Mouse (Mus musculus): ENCODE data around the gene Tmem125.
"Not testable (repeated sequence)": the region's sequence is repeated elsewhere in the genome, so short reads cannot be mapped to it uniquely, and the experiment has no call there.

Gene Tmem125

GRCm38 (mm10) chr4:118537801-118538200 is 6.0 kb downstream of the Tmem125 start:
- DNase-seq (ENCODE audit: low read depth, low spot score) = no peak

GRCm38 (mm10) chr4:118535610-118536009 is 8.2 kb downstream of the Tmem125 start:
- no peak for DNase-seq (ENCODE audit: low read depth, low spot score)

GRCm38 (mm10) chr4:118533605-118534004 is 10.2 kb downstream of the Tmem125 start:
- no peak for DNase-seq (ENCODE audit: low read depth, low spot score)

- no peak for DNase-seq (ENCODE audit: low read depth, low spot score)
Measured at GRCm38 (mm10) chr4:118533156-118533555, 10.7 kb downstream of the Tmem125 start.

GRCm38 (mm10) chr4:118532663-118533062 is 11.2 kb downstream of the Tmem125 start:
- DNase-seq (ENCODE audit: low read depth, low spot score) = no peak

GRCm38 (mm10) chr4:118527720-118528119 is 16.1 kb downstream of the Tmem125 start:
- no peak for DNase-seq (ENCODE audit: low read depth, low spot score)

- DNase-seq (ENCODE audit: low read depth, low spot score) = no peak
Measured at GRCm38 (mm10) chr4:118527335-118527681, 16.5 kb downstream of the Tmem125 start.

GRCm38 (mm10) chr4:118526408-118527334 is 17.2 kb downstream of the Tmem125 start, which contains the start of gene 2610528J11Rik:
TSS of gene 2610528J11Rik (plus strand) at chr4:118526999.
- DNase-seq (ENCODE audit: low read depth, low spot score) = no peak

- no peak for DNase-seq (ENCODE audit: low read depth, low spot score)
Measured at GRCm38 (mm10) chr4:118525779-118526178, 18.1 kb downstream of the Tmem125 start.

- no peak for DNase-seq (ENCODE audit: low read depth, low spot score)
Measured at GRCm38 (mm10) chr4:118523976-118524375, 19.9 kb downstream of the Tmem125 start.

GRCm38 (mm10) chr4:118522248-118522647 is 21.6 kb downstream of the Tmem125 start:
- DNase-seq (ENCODE audit: low read depth, low spot score) = no peak

- no peak for DNase-seq (ENCODE audit: low read depth, low spot score)
Measured at GRCm38 (mm10) chr4:118518208-118518607, 25.6 kb downstream of the Tmem125 start.

- no peak for DNase-seq (ENCODE audit: low read depth, low spot score)
Measured at GRCm38 (mm10) chr4:118517497-118518146, 26.2 kb downstream of the Tmem125 start.

- DNase-seq (ENCODE audit: low read depth, low spot score) = no peak
Measured at GRCm38 (mm10) chr4:118516699-118517496, 26.9 kb downstream of the Tmem125 start.

- no peak for DNase-seq (ENCODE audit: low read depth, low spot score)
Measured at GRCm38 (mm10) chr4:118509050-118509449, 34.8 kb downstream of the Tmem125 start.

- DNase-seq (ENCODE audit: low read depth, low spot score) = not testable (repeated sequence)
Measured at GRCm38 (mm10) chr4:118507171-118507570, 36.7 kb downstream of the Tmem125 start.

GRCm38 (mm10) chr4:118505551-118505950 is 38.3 kb downstream of the Tmem125 start:
- DNase-seq (ENCODE audit: low read depth, low spot score) = no peak

GRCm38 (mm10) chr4:118500792-118501191 is 43.1 kb downstream of the Tmem125 start:
- DNase-seq (ENCODE audit: low read depth, low spot score) = no peak

- DNase-seq (ENCODE audit: low read depth, low spot score) = no peak
Measured at GRCm38 (mm10) chr4:118500171-118500724, 43.6 kb downstream of the Tmem125 start.

All from retina, postnatal 7 days (tissue).